Mouse (Mus musculus) ES-Bruce4 (cell line): ENCODE measurements around the gene Rsc1a1.

Experiments used
- CTCF ChIP-seq: IDR thresholded peaks from one replicate; pipeline ENCODE4 v1.8.1; 2011; ENCODE audit warnings: low read depth, low read length
- EP300 ChIP-seq: IDR thresholded peaks from 2 replicates; pipeline ENCODE4 v1.6.1; 2011; ENCODE audit warnings: low read depth, low read length; ENCODE audit not compliant: insufficient read depth

DNA sequence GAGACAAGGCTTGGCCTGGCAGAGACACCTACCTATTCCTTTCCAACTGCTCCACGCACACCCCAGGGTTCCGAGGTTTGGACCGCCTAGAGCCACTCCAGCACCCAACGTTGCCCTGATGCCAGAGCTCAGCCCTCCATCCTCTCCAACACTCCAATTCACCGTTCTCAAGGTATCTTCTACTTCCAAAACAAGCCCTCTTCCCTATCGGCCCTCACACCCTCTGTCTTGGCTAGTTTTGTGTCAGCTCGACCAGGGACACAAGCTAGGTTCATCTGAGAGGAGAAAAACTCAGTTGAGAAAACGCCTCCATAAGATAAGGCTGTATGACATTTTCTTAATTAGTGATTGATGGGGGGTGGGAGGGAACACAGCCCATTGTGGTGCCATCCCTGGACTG, 20.6 kb downstream of the Rsc1a1 start, which contains the start of gene Plekhm2:
- TF ChIP-seq CTCF (no peak), EP300 (no peak)
